12 mouse cellular contexts compared by ENCODE assay signal in the genomic region with DNA sequence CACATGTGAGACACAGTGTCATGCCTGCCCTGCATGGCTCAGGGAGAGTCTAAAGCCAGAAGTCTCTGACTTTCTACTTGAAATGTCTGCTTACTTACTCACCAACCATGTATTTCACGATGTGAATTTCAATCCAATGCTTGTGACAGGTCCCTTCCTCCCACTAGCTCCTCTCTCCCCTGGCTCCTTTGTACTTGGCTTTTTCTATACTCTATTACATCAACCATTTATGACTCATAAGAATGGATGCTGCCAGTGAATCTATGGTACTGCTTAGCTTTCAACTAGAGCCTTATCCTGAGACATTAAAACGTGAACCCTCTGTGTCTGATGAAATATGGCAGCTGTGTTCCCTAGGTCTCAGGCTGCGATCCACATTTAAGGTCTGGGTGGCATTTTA. TPM values are rescaled to one million over a fixed set of nuclear protein-coding genes. Genes with fewer than 3 reads are reported as not detected.
"Had no signal": no experiment of that assay in that cellular context is flagged by ENCODE, and none has a peak within 500 bp of the region (broad histone marks: within the 10 kb centered on the region; RNA-seq: fewer than 3 reads in every experiment).

No protein-coding gene starts in this region.

- H3K4me3 ChIP-seq: limb, embryonic 12.5 days; midbrain, embryonic 12.5 days had no signal

- H3K9ac ChIP-seq: limb, embryonic 12.5 days; liver, embryonic 14.5 days; midbrain, embryonic 12.5 days had no signal

- H3K27me3 ChIP-seq: limb, embryonic 12.5 days; midbrain, embryonic 12.5 days had no signal

- H3K4me1 ChIP-seq: limb, embryonic 12.5 days; midbrain, embryonic 12.5 days had no signal

- ATAC-seq: midbrain, embryonic 16.5 days had no signal

- H3K27ac ChIP-seq: kidney, postnatal 0 days; limb, embryonic 12.5 days; liver, embryonic 14.5 days; midbrain, embryonic 12.5 days had no signal

- DNase-seq: kidney, adult 9 months; kidney, postnatal 36 days; liver; lung, adult 18-20 months; right cerebral cortex, postnatal 14 days; thymus, postnatal 25 days had no signal

- H3K4me2 ChIP-seq: limb, embryonic 12.5 days; midbrain, embryonic 12.5 days had no signal

- H3K9me3 ChIP-seq: limb, embryonic 12.5 days; midbrain, embryonic 12.5 days had no signal

RNA-seq across cellular contexts. Expression of gene Wasf1, which starts 53.0 kb away (rescaled TPM):
- total RNA-seq: megakaryocyte-erythroid progenitor cell, adult 5-6 weeks had no signal
